Mouse (Mus musculus) CH12F3 (cell line): Measurements from ENCODE around the gene Adcy9.

ENCODE experiments used
- in situ Hi-C: fragments of 300-500 bp; cut with MboI; formaldehyde crosslinking; loops from 2 replicates; pipeline ENCODE4 v1.14.3; 2020; ENCODE audit warnings: low sequenced_read_pairs

Adcy9 gene

GRCm38 (mm10) chr16:4333371-4333770, 86.9 kb downstream of the Adcy9 start:
- in situ Hi-C loops: no loop called here

DNA sequence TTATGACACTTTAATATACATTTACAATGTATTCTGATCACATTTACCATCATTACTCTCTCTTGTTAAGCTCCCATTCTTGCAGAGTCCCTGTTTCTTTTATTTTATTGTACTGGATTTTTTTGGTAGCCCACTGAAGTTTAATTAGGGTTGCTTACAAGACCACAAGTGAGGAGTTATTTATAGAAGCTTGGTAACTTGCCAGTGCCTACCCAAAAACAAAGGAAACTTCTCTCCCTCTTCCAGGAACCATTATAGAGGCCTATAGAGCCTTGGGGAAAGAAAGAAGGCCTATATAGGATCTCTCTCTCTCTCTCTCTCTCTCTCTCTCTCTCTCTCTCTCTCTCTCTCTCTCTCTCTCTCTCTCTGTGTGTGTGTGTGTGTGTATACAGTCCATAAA, 93.2 kb downstream of the Adcy9 start:
- in situ Hi-C loops: no loop called here

DNA sequence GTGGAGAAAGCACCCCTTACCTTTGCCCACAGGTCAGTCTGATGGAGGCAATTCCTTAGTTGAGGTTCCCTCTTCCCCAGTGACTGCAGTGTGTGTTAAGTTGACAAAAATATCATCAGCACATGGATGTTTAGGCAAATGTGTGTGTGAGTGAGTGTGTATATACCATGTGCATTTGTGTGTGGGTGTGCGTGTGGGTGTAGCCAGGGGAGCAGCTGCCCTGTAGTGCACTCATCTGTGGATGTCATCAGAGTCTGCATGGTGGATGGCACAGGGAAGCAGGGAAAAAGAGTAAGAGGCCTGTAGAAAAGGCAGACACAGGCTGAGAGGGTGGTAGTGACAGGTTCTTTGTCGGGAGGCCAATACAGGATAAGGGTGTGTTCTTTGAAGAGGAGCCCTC, 94.5 kb downstream of the Adcy9 start:
- in situ Hi-C loops: no loop called here

- in situ Hi-C loops: loop anchor here (25.0 kb wide), 1 partner anchor 162 kb away; no protein-coding TSS in a partner anchor
These were observed 95.3 kb downstream of the Adcy9 start for GRCm38 (mm10) chr16:4324967-4325366.

GRCm38 (mm10) chr16:4320856-4321255, 99.4 kb downstream of the Adcy9 start:
- in situ Hi-C loops: loop anchor here (25.0 kb wide), 1 partner anchor 166 kb away; no protein-coding TSS in a partner anchor

- in situ Hi-C loops: loop anchor here (25.0 kb wide), 1 partner anchor 169 kb away; no protein-coding TSS in a partner anchor
These were observed 102.2 kb downstream of the Adcy9 start for GRCm38 (mm10) chr16:4318001-4318526.

DNA sequence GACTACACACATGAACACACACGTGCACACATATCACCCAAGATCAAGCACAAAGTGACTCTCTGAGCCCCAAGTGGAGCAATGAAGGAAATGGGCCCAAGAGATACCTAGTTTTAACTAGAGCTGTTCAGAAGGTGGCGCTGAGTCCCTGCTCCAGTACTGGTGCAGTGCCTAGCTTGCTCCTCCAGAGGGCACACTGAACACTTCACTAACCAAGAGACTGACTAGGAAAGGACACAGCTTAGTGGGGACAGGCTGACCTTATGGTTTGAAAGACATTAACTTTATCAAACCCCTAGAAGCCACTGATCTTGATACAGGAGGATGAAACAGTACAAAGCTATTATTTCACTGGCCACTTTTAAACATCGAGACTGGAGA, 104.2 kb downstream of the Adcy9 start:
- in situ Hi-C loops: loop anchor here (25.0 kb wide), 1 partner anchor 171 kb away; no protein-coding TSS in a partner anchor

DNA sequence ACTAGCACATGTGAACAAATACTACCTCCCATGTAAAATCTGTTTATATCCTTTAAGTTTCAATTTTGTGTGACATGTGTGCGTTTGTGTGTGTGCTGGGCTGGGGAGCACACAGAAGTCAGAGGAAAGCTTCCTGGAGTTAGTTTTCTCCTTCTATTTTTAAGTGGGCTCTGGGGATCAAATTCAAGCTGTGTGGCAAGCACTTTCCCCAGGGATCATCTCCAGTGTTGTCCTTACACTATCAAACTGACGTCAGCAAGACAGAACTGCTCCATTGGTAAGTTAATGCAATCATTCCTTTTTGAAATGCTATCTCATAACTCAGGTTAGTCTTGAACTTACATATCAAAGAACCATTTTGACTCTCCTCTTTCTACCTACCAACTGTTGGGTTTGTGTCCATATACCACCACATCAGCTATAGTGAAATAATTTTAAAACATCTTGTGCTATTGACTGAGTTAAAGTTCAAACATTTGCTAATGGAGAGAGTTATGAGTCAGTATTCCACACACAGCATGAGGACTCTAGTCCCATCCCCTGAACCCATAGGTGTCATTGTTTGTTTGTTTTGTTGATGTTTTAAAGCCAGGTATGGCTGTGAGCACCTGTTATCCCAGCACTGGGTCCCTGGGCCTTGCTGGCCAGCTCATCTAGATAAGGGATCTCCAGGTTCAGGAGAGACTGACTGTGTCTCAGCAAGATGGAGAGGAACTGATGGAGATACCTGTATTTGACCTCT, 104.8 kb downstream of the Adcy9 start:
- in situ Hi-C loops: loop anchor here (25.0 kb wide), 1 partner anchor 172 kb away; no protein-coding TSS in a partner anchor

DNA sequence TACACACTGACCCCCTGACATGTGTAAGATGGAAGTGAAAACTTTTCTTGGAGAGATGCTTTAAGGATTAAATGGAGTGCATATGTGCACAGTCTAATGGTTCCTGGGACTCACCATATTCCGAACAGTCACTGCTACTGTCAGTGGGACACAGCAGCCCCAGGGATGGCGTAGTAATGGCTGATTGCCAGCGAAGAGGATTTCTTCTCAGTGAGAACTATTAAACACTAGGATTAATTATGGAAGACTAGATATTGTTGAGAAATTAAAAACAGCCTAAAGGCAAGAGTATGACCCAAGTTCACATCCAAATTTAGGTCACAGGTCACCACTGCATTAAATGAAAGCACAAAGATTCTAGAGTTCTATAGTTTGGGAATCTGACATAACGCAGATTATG, 105.4 kb downstream of the Adcy9 start:
- in situ Hi-C loops: loop anchor here (25.0 kb wide), 1 partner anchor 172 kb away; no protein-coding TSS in a partner anchor

GRCm38 (mm10) chr16:4312018-4312417, 108.3 kb downstream of the Adcy9 start:
- in situ Hi-C loops: loop anchor here (25.0 kb wide), 1 partner anchor 175 kb away; no protein-coding TSS in a partner anchor

- in situ Hi-C loops: loop anchor here (25.0 kb wide), 1 partner anchor 176 kb away; no protein-coding TSS in a partner anchor
These were observed 108.7 kb downstream of the Adcy9 start for GRCm38 (mm10) chr16:4311608-4312007.

DNA sequence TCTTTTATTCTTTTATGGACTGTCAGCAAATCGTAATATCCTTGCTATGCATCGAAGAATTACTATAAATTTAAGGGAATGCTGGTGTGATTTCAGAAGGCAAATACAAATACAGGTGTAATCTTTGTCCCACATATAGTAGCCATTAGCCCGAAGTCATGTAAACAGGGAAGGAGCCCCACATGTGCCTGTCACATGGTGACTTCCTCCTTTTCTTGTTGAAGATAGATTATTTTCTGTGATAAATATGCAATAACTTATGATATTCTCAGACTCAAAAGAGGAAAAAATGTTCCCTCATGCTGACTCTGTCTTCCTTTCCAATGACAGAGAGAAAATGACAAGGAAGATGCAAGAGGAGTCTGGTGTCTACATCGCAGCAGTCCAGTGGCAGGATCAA, 112.5 kb downstream of the Adcy9 start:
- in situ Hi-C loops: loop anchor here (10.0 to 25.0 kb wide), 3 partner anchors 180 to 307 kb away; partner anchors contain the start of gene Srl

DNA sequence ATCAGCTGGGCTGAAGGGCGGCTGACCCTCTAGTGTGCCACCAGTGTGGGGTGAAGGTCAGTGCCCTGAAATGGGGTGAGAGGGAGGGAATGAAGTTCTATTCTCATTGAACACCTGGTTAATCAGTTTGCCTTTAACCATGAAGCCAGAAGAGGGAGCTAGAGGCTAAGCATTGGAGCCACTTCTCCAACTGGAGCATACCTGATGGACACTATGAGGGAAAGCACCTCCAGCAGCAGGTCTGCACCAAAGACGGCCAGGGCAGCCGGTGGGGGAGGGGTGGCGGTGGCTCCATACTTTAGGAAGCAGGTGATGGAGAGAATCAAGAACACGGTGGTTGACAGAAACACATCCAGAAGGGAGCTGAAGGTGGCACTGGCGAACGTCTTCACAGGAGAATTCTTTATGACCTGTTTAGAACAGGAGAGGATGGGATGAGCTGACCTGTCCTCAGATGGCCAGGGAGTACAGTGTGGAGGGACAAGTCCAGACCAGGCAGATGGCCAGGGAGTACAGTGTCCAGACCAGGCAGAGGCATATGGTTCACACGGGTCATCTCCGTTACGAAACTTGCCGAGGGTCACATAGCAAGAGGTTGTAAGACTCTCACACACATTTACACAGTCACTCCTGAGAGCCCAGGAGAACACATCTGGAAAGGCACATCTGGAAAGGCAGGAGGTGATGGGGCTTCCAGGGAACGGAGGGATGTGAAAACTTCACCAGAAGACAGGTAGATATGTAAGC, 115.9 kb downstream of the Adcy9 start:
- in situ Hi-C loops: loop anchor here (10.0 to 25.0 kb wide), 3 partner anchors 183 to 310 kb away; partner anchors contain the start of gene Srl

DNA sequence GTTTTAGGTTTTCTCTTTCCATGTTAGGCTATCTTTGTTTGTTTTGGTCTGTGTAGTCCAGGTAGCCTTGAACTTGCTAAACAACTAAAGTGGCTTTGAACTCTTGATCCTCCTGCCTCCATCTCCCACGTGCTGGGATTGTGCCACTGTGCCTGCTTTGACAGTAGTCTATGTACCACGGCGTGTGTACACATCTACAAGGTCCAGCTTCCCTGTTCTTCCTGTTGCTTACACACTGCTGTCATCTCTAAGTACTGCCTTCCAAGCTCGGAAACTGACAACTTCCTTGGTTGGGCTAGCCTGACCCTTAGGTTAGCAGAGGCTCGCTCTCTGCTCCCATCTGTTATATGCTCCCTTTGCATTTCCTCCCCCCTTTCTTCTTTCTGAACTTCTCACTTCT, 116.7 kb downstream of the Adcy9 start:
- in situ Hi-C loops: loop anchor here (10.0 to 25.0 kb wide), 3 partner anchors 184 to 311 kb away; partner anchors contain the start of gene Srl

DNA sequence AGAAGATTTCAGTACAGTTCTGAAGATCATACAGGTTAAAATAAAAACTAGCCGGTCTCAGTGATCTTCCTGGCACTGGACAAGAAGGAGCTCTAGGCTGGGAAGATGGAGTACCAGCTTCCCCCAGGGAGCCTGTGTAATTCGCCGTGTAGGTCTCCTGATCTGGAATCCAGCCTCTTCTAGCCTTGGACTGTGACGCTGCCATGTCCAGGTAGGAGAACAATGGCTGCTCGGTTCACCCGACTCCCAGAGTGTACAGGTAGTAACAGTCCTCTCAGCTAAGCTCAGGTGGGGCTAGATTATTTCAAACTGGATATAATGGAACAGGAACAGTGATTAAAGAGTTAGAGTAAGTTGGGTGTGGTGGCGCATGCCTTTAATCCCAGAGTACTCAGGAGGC, 120.0 kb downstream of the Adcy9 start:
- in situ Hi-C loops: loop anchor here (10.0 to 25.0 kb wide), 3 partner anchors 187 to 315 kb away; partner anchors contain the start of gene Srl

DNA sequence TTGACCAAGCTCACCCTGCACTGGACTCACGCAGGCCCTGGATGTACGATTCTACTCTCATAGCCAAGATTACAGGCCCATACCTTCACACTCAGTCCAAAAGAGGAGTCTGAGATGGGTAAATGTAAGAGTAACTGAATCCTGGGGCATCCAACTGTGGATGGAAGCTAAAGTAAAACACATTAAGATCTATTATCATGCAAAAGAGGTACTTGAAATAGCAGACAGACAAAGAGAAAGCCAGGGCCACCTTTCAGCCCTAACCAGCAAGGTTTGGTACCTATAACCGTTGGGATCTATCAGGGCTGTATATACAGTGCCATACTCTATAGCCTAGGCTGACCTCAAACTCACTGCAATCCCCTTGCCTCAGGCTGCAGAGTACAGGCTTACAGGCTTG, 127.0 kb downstream of the Adcy9 start:
- in situ Hi-C loops: no loop called here

- in situ Hi-C loops: loop anchor here (10.0 kb wide), 1 partner anchor 225 kb away; no protein-coding TSS in a partner anchor
These were observed 130.8 kb downstream of the Adcy9 start for GRCm38 (mm10) chr16:4289507-4289906.

DNA sequence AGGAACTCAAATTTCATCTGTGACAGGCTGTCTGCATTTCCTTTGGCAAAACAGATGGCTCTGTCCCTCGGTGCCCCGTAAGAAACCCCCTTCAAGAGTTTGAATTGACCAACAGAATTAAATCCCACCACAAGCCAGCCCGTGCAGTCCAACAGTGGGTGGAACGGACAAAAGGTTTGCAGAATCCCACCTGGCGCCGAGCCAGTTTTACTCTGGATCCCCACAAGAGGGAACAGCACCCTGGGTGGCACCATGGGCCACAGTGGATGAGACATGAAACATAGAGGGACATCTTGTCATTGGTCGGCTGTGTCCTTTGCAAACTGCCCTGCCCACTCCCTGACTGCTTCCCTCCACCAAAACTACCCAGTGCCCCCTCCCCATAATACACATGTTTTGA, 133.7 kb downstream of the Adcy9 start:
- in situ Hi-C loops: loop anchor here (10.0 kb wide), 1 partner anchor 222 kb away; no protein-coding TSS in a partner anchor

- in situ Hi-C loops: loop anchor here (10.0 kb wide), 1 partner anchor 220 kb away; no protein-coding TSS in a partner anchor
These were observed 135.0 kb downstream of the Adcy9 start for GRCm38 (mm10) chr16:4285257-4285656.

- in situ Hi-C loops: loop anchor here (10.0 kb wide), 1 partner anchor 219 kb away; no protein-coding TSS in a partner anchor
These were observed 136.9 kb downstream of the Adcy9 start for GRCm38 (mm10) chr16:4283267-4283851.
